Comparison of ENCODE assay signal across 29 mouse cellular contexts in the genomic region with DNA sequence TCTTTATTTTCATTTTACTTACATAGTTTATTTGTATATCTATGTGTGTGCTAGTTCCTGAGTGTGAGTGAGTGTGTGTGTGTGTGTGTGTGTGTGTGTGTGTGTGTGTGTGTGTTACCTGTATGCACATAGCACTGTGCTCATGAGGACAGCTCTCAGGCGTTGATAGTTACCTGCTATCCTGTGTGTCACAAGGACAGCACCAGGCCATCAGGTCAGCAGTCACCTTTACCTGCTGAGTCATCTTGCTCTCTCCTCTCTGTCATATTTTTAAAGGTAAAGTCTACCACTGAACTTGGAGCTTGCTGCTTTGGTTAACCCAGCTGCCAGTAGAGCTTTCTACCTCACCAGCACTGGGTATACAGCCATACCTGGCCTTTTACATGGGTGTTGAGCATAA. TPM values are rescaled to one million over a fixed set of nuclear protein-coding genes. Genes with fewer than 3 reads are reported as not detected.
DNase-seq lines count a peak whose midpoint lies in the region; ATAC-seq and TF ChIP-seq lines count a peak whose summit lies in the region.
"Had no signal": no experiment of that assay in that cellular context is flagged by ENCODE, and none has a peak within 500 bp of the region (broad histone marks: within the 10 kb centered on the region; RNA-seq: fewer than 3 reads in every experiment).

No protein-coding gene starts in this region.

- WGBS in heart, postnatal 0 days, result 83% methylated on average over 1 of the region's 1 CpGs
- WGBS in liver, embryonic 16.5 days (ENCODE audit: insufficient replicate concordance), result 35% methylated on average over 1 of the region's 1 CpGs
- WGBS in liver, embryonic 11.5 days, result 74% methylated on average over 1 of the region's 1 CpGs

- H3K9me3 ChIP-seq in heart, postnatal 0 days (replicated peaks; ENCODE audit: control insufficient read depth, low read length), result no peaks in the 10 kb centered on the region
- H3K9me3 ChIP-seq in liver, embryonic 16.5 days (replicated peaks; ENCODE audit: control insufficient read depth, low read length), result no peaks in the 10 kb centered on the region
- H3K9me3 ChIP-seq in liver, embryonic 11.5 days (ENCODE audit: control insufficient read depth, low read length), result no peaks in the 10 kb centered on the region
- no peaks in the 10 kb centered on the region for H3K9me3 ChIP-seq in megakaryocyte, embryonic 14.5 days
- H3K9me3 ChIP-seq: embryonic facial prominence, embryonic 10.5 days; embryonic facial prominence, embryonic 12.5 days; forebrain, embryonic 13.5 days; G1E had no signal

- peak overlapping the region; percentile 95 for H3K27ac ChIP-seq in gastrocnemius, adult 2 months
- H3K27ac ChIP-seq in heart, postnatal 0 days (ENCODE audit: low read depth), result peak overlapping the region; percentile 72; the same call in 1 of the 2 replicates
- H3K27ac ChIP-seq in liver, embryonic 16.5 days (ENCODE audit: low read length), result no peak overlapping the region
- no peak overlapping the region for H3K27ac ChIP-seq in liver, embryonic 11.5 days (ENCODE audit: low read depth, low read length)
- H3K27ac ChIP-seq: embryonic facial prominence, embryonic 10.5 days; embryonic facial prominence, embryonic 12.5 days; forebrain, embryonic 13.5 days had no signal

- no peak for TF ChIP-seq CTCF in gastrocnemius, adult 2 months (IDR thresholded peaks at IDR 0.05)
- TF ChIP-seq CTCF in heart, postnatal 0 days (IDR thresholded peaks at IDR 0.05; ENCODE audit: low read depth), result no peak

- H3K9ac ChIP-seq in heart, postnatal 0 days (replicated peaks; ENCODE audit: low read depth, low read length), result no peak overlapping the region
- no peak overlapping the region for H3K9ac ChIP-seq in liver, embryonic 16.5 days (ENCODE audit: low read depth, low read length)
- H3K9ac ChIP-seq in liver, embryonic 11.5 days (ENCODE audit: low read depth, low read length), result no peak overlapping the region
- H3K9ac ChIP-seq: embryonic facial prominence, embryonic 12.5 days; forebrain, embryonic 13.5 days had no signal

- H3K27me3 ChIP-seq in heart, postnatal 0 days (ENCODE audit: control insufficient read depth, insufficient read depth, low read length), result no peaks in the 10 kb centered on the region
- H3K27me3 ChIP-seq in liver, embryonic 16.5 days (ENCODE audit: control insufficient read depth, insufficient read depth, low read depth, low read length), result 0 out of 2 replicates have a peak, but pooled peaks cover 2% of the 10 kb centered on the region
- H3K27me3 ChIP-seq in liver, embryonic 11.5 days (replicated peaks; ENCODE audit: control insufficient read depth, insufficient read depth, low read length), result 0 out of 2 replicates have a peak, but pooled peaks cover 2% of the 10 kb centered on the region
- peaks cover 13% of the 10 kb centered on the region for H3K27me3 ChIP-seq in megakaryocyte, embryonic 14.5 days (replicated peaks)
- H3K27me3 ChIP-seq: embryonic facial prominence, embryonic 12.5 days; forebrain, embryonic 13.5 days; Patski had no signal

- intact Hi-C loops in gastrocnemius, adult 2 months (cut with DNase I), result loop anchor here (5.0 kb wide), 1 partner anchor 35 kb away; no protein-coding TSS in a partner anchor

- no peaks in the 10 kb centered on the region for H3K36me3 ChIP-seq in heart, postnatal 0 days (replicated peaks; ENCODE audit: control insufficient read depth, insufficient read depth, low read length)
- H3K36me3 ChIP-seq in liver, embryonic 16.5 days (ENCODE audit: control insufficient read depth, insufficient read depth), result no peaks in the 10 kb centered on the region
- H3K36me3 ChIP-seq in liver, embryonic 11.5 days (ENCODE audit: control insufficient read depth, insufficient read depth, low read length), result no peaks in the 10 kb centered on the region
- peaks cover 66% of the 10 kb centered on the region for H3K36me3 ChIP-seq in megakaryocyte, embryonic 14.5 days (replicated peaks; ENCODE audit: low read length)
- H3K36me3 ChIP-seq: embryonic facial prominence, embryonic 10.5 days; embryonic facial prominence, embryonic 12.5 days; G1E had no signal

- no peak overlapping the region for H3K4me2 ChIP-seq in heart, postnatal 0 days (ENCODE audit: low read depth, low read length)
- no peak overlapping the region for H3K4me2 ChIP-seq in liver, embryonic 16.5 days (ENCODE audit: low read depth, low read length)
- H3K4me2 ChIP-seq in liver, embryonic 11.5 days, result no peak overlapping the region
- H3K4me2 ChIP-seq: embryonic facial prominence, embryonic 12.5 days; forebrain, embryonic 13.5 days had no signal

- peaks cover 24% of the 10 kb centered on the region for H3K4me1 ChIP-seq in heart, postnatal 0 days (ENCODE audit: control insufficient read depth, insufficient read depth)
- H3K4me1 ChIP-seq in liver, embryonic 16.5 days (ENCODE audit: control insufficient read depth, low read depth, low read length), result no peaks in the 10 kb centered on the region
- no peaks in the 10 kb centered on the region for H3K4me1 ChIP-seq in liver, embryonic 11.5 days (replicated peaks; ENCODE audit: control insufficient read depth, insufficient read depth, low read length)
- H3K4me1 ChIP-seq in megakaryocyte, embryonic 14.5 days, result peaks cover 87% of the 10 kb centered on the region

- no peak for ATAC-seq in heart, postnatal 0 days (ENCODE audit: insufficient read depth, low read depth)
- ATAC-seq in liver, embryonic 16.5 days (ENCODE audit: low read depth), result 0 out of 2 replicates have a peak, but pooled peaks have one; percentile 11
- no peak for ATAC-seq in liver, embryonic 11.5 days (replicated peaks; ENCODE audit: low FRiP score)
- no peak for ATAC-seq in megakaryocyte, adult 5-6 weeks (ENCODE audit: poor library complexity, severe bottlenecking)
- ATAC-seq: activated CD4-positive, CD25-positive, alpha-beta regulatory T cell, adult 4 months; CD4-positive, CD25-positive, alpha-beta regulatory T cell, adult 4 months; forebrain, embryonic 13.5 days; Patski had no signal

- no peak for TF ChIP-seq EP300 in heart, postnatal 0 days (IDR thresholded peaks at IDR 0.05; ENCODE audit: low read depth)

- DNase-seq in gastrocnemius, adult 2 months, result no peak
- no peak for DNase-seq in gastrocnemius, adult 18-20 months (ENCODE audit: low spot score)
- no peak for DNase-seq in heart, postnatal 0 days (ENCODE audit: low spot score)
- DNase-seq in heart, postnatal 4 days, result no peak
- DNase-seq in liver, embryonic 11.5 days (ENCODE audit: low spot score), result no peak
- DNase-seq: adrenal gland, adult 8-10 months; adrenal gland, postnatal 14 days; adrenal gland, postnatal 36 days; B cell, adult 2 months; cerebellum, adult 11-12 months; cerebellum, adult 2 months; cerebellum, adult 9-10 months; cerebellum, postnatal 10 days; cerebellum, postnatal 25 days had no signal

- H3K4me3 ChIP-seq in gastrocnemius, adult 2 months, result no peak overlapping the region
- H3K4me3 ChIP-seq in heart, postnatal 0 days (ENCODE audit: low read depth, low read length), result no peak overlapping the region
- H3K4me3 ChIP-seq in liver, embryonic 16.5 days (ENCODE audit: low read depth, low read length), result no peak overlapping the region
- H3K4me3 ChIP-seq in liver, embryonic 11.5 days (ENCODE audit: low read depth, low read length), result no peak overlapping the region
- peak overlapping the region; percentile 73 for H3K4me3 ChIP-seq in megakaryocyte, embryonic 14.5 days (replicated peaks)
- H3K4me3 ChIP-seq: embryonic facial prominence, embryonic 10.5 days; embryonic facial prominence, embryonic 12.5 days; forebrain, embryonic 13.5 days had no signal

RNA-seq across cellular contexts. Expression of a gene that starts 17.1 kb away (rescaled TPM):
- total RNA-seq in gastrocnemius, adult 2 months (2021), result 1 to 10 TPM; 3.3 to 9.2 TPM
- total RNA-seq in gastrocnemius, adult 18-20 months (2021), result 1 to 10 TPM; 4.3 to 6.3 TPM
- 4.5 and 14.7 TPM in 2 replicates for total RNA-seq in heart, postnatal 0 days (2014; rRNA removed; ENCODE audit: low replicate concordance)
- polyA plus RNA-seq in heart, postnatal 0 days (2015; fragmentation: Nextera tagmentation; extraction: Ambion mirVana), result 7.1 and 8.6 TPM in 2 replicates
- total RNA-seq in heart, postnatal 4 days (2021), result 1 to 10 TPM; 7.2 to 8.6 TPM
- polyA plus RNA-seq in liver, embryonic 16.5 days (2015; fragmentation: Nextera tagmentation; extraction: Ambion mirVana), result 0.90 and 0.92 TPM in 2 replicates
- polyA plus RNA-seq in liver, embryonic 11.5 days (2014; fragmentation: Nextera tagmentation; extraction: Ambion mirVana), result 3.1 and 3.4 TPM in 2 replicates
- polyA plus RNA-seq in megakaryocyte, embryonic 14.5 days (2012; ENCODE audit: insufficient read depth, low replicate concordance), result 51.0 and 108 TPM in 2 replicates
- total RNA-seq in megakaryocyte, adult 5-6 weeks (2015), result 0.22 TPM in 1 of 2 replicates, not detected in the other
- 0.51 TPM in 1 of 2 replicates, not detected in the other for total RNA-seq in megakaryocyte, adult 5-6 weeks (2017)
- total RNA-seq: G1E had no signal
- polyA plus RNA-seq: activated CD4-positive, CD25-positive, alpha-beta regulatory T cell, adult 4 months; CD4-positive, CD25-positive, alpha-beta regulatory T cell, adult 4 months had no signal

RNA-seq across cellular contexts. Expression of a gene that starts 52.0 kb away (rescaled TPM):
- total RNA-seq in gastrocnemius, adult 2 months (2021), result not detected
- total RNA-seq in gastrocnemius, adult 18-20 months (2021), result not detected
- 0.84 and 1.7 TPM in 2 replicates for total RNA-seq in heart, postnatal 0 days (2014; rRNA removed; ENCODE audit: low replicate concordance)
- 0.33 and 0.55 TPM in 2 replicates for polyA plus RNA-seq in heart, postnatal 0 days (2015; fragmentation: Nextera tagmentation; extraction: Ambion mirVana)
- total RNA-seq in heart, postnatal 4 days (2021), result not detected
- polyA plus RNA-seq in liver, embryonic 16.5 days (2015; fragmentation: Nextera tagmentation; extraction: Ambion mirVana), result not detected in 2 replicates
- not detected in 2 replicates for polyA plus RNA-seq in liver, embryonic 11.5 days (2014; fragmentation: Nextera tagmentation; extraction: Ambion mirVana)
- polyA plus RNA-seq in megakaryocyte, embryonic 14.5 days (2012; ENCODE audit: insufficient read depth, low replicate concordance), result 2.7 and 3.5 TPM in 2 replicates
- 0.60 TPM in 1 of 2 replicates, not detected in the other for total RNA-seq in megakaryocyte, adult 5-6 weeks (2015)
- not detected in 2 replicates for total RNA-seq in megakaryocyte, adult 5-6 weeks (2017)
- total RNA-seq: adrenal gland, adult 18-20 months; adrenal gland, adult 8-10 months; adrenal gland, postnatal 36 days; CH12.LX; G1E had no signal
- polyA plus RNA-seq: activated CD4-positive, CD25-positive, alpha-beta regulatory T cell, adult 4 months; CD4-positive, CD25-positive, alpha-beta regulatory T cell, adult 4 months; cerebellum, adult 2 months; cortical plate, adult 2 months; embryonic facial prominence, embryonic 10.5 days; embryonic facial prominence, embryonic 12.5 days; embryonic facial prominence, embryonic 14.5 days; forebrain, embryonic 11.5 days; forebrain, embryonic 13.5 days; G1E had no signal

Comparison
In these comparisons a context has a peak if more than half of its experiments do, and no peak if none do; other contexts are left out.
1. H3K27ac ChIP-seq: peak in gastrocnemius, adult 2 months (single experiment) and heart, postnatal 0 days (single experiment); none in liver, embryonic 16.5 days (single experiment) and liver, embryonic 11.5 days (single experiment).